Mouse (Mus musculus) megakaryocyte-erythroid progenitor cell, adult 5 weeks (primary cell): Measurements from ENCODE around the gene Tmem30c. TPM values are rescaled to one million over a fixed set of nuclear protein-coding genes. Genes with fewer than 3 reads are reported as not detected.

Experiments
- polyA plus RNA-seq: library from polyadenylated mRNA; stranded (reverse); fragments of >175 nt; gene quantifications from 2 replicates; pipeline ENCODE4 v1.2.3, GENCODE M21; 2012

Tmem30c gene
- not detected in 2 replicates for polyA plus RNA-seq

GRCm38 (mm10) chr16:57292765-57293164, at the start of gene Tmem30c:
TSS of gene Tmem30c (minus strand) at chr16:57292865.

GRCm38 (mm10) chr16:57231089-57231936, 61.4 kb downstream of the Tmem30c start, which contains the start of gene Tbc1d23:
TSS of gene Tbc1d23 (minus strand) at chr16:57231504.

Other genes with a start within 250 kb of the Tmem30c start
- gene Tmem45a2, start 221.5 kb downstream of the Tmem30c start, polyA plus RNA-seq, result 0.02 TPM in 1 of 2 replicates, not detected in the other
- gene Tomm70a, start 171.2 kb downstream of the Tmem30c start, polyA plus RNA-seq, result 33.3 and 39.4 TPM in 2 replicates
- 2.3 and 2.4 TPM in 2 replicates for gene Nit2, start 125.5 kb downstream of the Tmem30c start, polyA plus RNA-seq
- gene Tbc1d23, start 61.4 kb downstream of the Tmem30c start, polyA plus RNA-seq, result 1.1 TPM in 2 replicates
- 1.2 TPM in 2 replicates for gene Filip1l, start 60.2 kb upstream of the Tmem30c start, polyA plus RNA-seq